Mouse (Mus musculus) brain, embryonic 18.5 days (tissue): ENCODE results near the gene Tbc1d22a.

ENCODE experiments used
- DNase-seq: peaks from one replicate; pipeline ENCODE4 v3.0.0-alpha.2; 2012; ENCODE audit warnings: low read depth, low spot score

Tbc1d22a gene

DNA sequence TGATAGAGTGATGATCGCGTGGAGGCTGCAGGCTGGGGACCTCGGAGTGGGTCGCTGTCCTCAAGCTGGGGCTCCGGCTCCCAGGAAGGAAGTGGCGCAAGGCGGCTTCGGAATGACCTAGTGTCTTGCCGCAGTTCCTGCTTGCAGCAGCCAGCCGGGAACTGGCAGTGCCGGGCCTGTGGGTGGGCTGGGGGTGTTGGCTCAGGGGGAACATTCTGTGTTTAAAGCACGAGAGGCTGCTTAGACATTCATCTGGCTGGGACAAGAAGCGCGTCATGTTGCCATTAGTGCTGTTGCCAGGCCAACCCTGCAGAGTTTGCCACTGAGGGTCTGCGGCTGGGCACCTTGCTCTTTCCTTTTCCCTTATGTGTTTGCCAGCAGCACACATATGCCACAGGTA is 63.2 kb downstream of the Tbc1d22a start:
- DNase-seq, result no peak

DNA sequence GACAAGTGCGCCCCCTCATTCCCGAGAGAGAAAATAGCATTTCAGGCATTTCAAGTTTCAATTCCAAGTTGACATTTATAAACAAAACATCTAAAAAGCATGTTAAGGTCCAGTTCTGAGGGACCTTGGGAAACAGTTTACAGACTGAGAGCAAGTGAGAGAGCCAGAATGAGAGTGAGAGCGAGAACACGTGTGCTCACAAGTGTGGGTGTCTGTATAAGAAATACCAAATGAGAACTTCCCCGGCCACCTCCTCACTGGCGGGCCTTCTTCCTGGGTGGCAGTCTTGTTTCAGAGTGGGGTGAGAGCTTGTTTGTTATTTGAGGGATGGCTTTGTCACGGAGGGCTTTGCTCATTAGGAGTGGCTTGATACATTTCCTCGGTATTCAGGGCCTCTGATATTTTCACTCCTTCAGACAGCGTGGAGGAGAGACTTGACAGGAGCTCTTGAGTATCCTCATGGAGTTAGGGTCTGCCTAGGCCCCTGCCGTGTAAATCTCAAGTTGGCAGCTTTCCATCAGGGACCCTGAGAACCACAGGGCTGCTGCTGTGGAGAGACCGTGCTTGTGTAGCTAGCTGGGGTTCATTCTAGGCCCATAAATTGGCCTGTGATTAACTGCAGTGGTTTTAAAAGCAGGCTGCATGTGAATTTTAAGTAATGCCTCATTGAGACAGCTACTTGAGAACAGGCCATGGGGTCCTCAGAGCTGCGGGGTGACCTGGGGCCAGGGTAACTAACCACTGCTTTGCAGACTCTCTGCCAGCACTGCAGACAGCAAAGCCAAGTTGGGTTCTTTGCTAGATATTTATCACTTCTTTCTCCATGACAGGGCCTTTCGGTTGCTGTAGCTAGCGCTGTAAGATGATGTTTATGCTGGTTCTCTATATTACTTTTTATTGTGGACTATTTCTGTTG is 65.1 kb downstream of the Tbc1d22a start:
- no peak for DNase-seq

DNA sequence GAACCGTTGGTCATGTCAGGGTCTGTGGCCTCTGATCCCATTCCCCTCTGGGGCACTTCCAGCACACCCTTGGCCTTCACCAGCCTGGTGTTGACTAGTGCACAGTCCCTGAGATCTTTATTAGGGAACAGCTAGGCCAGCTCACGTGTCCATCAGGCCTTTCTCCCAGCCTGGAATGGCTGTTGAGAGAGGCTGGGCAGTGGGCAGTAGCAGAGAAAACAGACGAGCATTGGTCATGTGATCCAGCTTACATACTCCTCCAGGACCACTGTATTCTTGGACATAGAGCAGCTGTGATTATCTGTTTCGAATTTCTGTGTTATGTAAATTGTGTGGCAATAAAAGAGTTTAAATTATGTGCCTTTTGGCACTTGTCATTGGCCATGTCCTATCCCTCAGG is 65.9 kb downstream of the Tbc1d22a start:
- no peak for DNase-seq

DNA sequence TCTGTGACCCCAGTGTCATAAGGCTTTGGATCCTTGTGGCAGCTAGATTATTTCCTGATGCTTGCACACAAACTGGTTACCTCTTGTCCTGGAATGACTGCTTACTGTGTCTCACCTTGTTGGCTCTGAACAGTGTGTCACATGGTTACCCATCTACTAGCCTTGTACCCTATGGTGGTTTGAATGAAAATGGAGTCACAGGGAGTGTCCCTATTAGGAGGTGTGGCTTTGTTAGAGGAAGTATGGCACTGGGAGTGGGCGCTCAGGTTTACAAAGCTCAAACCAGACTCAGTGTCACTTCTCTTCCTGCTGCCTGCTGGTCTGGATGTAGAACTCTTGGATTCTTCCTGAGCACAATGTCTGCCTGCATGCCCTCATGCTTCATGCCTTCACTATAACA is 69.0 kb downstream of the Tbc1d22a start:
- no peak for DNase-seq

DNA sequence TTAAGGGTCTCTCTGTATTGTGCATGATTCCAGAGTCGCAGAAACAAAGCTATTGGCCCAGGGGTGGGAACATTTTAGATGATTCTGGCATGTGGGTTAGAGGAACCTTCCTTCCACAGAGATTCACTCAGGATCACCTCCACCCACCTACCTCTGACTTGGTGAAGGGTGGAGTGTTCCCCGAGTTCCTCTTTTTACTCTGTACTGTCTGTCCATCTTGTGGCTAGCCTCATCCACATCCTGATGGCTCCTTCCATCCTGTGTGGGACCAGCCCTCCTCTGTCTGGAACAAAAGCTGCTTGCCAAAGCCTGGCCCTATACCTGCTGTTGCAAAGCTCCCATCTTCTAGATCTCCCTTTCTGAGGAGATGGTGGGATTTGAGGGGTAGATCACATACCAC is 71.0 kb downstream of the Tbc1d22a start:
- DNase-seq, result no peak

DNA sequence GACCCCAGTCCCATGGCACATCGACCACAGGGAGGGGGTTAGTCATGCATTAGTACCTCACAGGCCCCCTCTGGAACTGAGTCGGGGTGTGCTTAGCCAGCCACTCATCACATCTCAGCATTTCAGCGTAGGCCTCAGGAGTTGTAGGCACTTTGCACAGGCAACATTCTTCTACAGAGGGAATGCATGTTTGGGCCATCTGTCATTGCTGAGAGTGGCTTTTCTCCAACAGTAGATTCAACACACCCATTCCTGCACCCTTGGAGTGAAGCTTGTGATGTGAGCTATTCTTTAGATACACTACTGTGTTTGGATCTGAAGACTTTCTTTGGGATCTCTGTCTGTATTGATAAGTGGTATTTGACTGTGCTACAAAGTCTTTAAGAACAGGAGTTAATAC is 75.8 kb downstream of the Tbc1d22a start:
- DNase-seq, result no peak

GRCm38 (mm10) chr15:86292288-86292687 is 78.0 kb downstream of the Tbc1d22a start:
- DNase-seq, result no peak

DNA sequence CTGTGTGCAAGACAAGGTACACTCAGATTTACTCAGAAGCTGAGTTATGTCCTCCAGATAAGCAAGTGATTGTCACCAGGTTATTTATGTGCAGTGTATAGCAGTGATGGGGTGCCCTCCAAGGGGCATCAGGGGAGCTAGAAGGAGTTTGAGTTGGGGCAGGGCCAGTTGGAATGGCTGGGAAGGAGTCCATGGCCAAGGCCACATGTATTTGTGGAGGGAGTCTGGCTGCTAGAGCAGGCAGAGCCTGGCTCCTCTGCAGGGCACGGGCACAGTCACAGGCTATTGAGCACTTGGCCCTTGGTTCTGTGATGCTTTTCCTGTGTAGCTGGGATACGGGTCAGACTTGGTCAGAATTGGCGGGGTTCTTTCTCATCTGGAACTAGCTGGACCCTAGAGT is 80.2 kb downstream of the Tbc1d22a start:
- no peak for DNase-seq

DNA sequence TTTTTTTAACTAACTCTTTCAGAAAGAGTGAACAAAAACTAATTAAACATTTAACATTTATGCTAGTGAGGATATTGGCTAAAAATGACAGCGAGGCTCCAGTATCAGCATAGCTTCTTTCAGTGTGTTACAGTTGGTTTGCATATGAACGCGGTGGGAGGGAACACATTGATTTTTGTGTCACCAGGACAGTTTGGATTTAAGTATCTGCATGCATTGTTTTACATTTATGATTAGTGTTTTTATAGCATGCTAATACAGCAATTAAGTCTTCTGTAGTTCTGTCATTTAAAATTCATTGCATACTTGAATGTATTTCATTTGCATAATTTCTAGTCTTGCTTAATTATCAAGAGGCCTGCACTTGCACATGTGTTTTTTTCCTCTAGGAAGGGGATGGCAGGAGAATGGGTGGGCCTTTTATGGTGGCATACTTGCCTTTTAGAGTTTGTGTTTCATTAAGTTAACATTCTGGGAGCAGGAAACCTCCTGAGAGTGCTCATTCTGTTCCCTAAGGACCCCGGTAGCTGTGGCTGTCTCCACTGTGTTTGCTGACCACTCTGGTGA is 81.5 kb downstream of the Tbc1d22a start:
- DNase-seq, result no peak

DNA sequence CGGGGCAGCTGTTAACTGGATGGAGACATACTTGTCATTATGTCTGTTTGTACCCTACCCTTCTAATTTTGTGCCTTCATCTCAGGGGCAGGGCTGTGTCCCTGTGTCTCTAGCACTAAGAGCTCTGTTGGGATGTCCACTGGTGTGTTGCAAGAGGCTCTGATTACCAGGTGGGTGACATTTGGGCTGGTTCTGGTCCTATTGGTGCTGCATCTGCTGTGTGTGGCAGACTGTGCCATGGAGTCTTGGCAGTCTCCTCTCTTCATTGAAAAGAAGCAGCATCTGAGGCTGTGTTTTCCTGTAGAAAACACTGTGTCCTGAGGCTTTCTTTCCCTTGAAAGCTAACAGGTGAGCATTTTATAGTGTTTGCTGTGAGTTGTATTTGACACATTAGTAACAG is 83.0 kb downstream of the Tbc1d22a start:
- DNase-seq, result no peak

GRCm38 (mm10) chr15:86303876-86304275 is 89.6 kb downstream of the Tbc1d22a start:
- no peak for DNase-seq

- DNase-seq, result no peak
Measured at GRCm38 (mm10) chr15:86304861-86305260, 90.6 kb downstream of the Tbc1d22a start.

GRCm38 (mm10) chr15:86305290-86305689 is 91.0 kb downstream of the Tbc1d22a start:
- no peak for DNase-seq

DNA sequence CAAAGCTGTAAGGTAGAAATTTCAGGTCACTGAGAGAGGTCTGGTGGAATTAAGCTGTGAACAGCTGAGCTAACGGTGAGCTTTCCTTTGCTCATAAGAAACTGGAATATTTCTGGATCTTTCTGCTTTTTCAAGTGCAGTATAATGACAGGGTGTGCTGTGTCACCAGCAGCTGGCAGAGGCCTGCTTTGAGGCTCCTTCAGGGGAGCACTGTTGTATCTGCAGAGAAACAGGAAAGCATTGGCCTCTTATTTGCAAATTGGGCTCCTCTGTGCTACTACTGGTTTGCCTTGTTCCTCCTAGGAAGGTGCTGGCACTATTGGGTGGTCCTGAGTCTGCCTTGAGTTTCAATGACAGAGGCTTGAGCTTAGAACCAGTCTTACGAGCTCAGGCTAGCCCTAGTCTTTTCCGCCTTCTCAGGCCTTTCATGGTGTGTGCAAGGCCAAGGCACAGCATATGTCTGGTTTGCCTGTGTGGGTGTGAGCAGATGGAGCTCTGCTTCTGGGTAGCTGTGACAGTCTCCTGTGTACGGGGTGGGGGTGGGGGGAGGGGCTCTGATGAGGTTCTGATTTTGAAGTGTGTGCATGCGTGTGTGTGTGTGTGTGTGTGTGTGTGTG is 95.1 kb downstream of the Tbc1d22a start:
- no peak for DNase-seq

DNA sequence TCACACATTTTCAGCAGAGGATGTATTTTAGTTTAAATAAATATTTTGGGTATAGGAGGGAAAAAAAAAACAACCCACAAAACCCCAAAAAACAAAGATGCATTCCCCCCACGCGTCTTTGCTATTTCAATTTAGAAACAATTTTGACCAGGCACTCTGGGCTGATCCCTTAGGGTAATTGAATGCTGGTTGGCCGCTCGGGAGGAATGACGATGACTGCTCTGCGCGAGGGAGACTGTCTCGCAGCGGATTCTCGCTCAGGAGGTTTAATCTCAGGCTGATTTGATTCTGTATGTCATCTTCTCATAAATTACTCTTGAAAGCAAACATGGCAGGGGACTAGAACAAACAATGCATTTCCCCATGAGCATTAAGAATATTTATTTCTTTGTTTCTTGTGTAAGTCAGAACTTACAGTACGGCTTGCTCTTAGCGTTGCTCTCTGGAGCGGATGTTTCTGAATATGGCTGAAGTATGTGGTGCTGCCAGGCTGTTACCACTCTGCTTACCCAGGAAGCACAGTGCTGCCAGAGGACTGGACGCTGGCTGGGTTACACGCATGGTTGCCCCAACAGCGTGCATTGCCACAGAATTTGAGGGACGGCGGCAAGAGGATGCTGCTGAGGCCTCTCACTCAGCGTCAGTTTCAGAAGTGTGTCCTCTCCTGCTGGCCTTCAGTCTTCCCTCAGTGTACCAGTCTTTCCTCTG is 106.7 kb downstream of the Tbc1d22a start:
- DNase-seq, result no peak

DNA sequence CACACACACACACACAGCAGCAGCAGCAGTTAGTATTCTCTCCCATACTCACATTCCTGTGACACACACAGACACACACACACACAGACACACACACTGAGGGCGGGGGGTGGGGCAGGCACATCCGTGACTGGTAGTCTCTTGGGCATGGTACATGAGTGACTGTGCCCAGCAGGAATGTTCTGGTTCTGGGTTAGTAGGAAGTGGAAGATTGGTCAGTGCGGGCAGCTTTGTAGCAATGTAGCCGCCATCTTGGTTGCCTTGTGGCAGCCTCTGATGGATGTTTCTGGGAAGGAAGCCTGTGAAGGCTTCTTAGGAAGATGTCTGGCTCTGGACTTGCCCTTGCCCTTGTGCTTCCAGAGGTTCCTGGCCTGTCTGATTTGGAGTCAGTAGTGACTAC is 112.1 kb downstream of the Tbc1d22a start:
- no peak for DNase-seq

GRCm38 (mm10) chr15:86329911-86330310 is 115.7 kb downstream of the Tbc1d22a start:
- DNase-seq, result no peak

DNA sequence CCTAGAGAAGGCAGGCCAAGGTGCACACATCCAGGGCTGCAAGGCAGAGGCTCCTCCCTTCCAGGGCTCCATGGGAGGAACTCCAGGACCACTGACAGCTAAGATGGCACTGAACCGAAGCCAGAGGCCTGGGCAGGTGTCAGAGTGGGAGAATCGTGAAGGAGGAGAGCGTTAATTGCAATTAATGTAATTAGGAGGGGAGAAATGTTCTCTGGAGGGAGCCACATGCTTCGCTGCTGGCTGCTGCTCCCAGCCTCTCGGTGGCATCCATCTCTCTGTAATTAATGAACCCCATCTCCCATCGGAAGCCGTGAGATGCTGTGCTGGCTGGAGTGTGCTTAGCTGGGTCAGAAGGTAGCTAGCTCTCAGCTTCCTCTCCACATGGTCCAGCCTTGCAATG is 116.2 kb downstream of the Tbc1d22a start:
- DNase-seq, result no peak

DNA sequence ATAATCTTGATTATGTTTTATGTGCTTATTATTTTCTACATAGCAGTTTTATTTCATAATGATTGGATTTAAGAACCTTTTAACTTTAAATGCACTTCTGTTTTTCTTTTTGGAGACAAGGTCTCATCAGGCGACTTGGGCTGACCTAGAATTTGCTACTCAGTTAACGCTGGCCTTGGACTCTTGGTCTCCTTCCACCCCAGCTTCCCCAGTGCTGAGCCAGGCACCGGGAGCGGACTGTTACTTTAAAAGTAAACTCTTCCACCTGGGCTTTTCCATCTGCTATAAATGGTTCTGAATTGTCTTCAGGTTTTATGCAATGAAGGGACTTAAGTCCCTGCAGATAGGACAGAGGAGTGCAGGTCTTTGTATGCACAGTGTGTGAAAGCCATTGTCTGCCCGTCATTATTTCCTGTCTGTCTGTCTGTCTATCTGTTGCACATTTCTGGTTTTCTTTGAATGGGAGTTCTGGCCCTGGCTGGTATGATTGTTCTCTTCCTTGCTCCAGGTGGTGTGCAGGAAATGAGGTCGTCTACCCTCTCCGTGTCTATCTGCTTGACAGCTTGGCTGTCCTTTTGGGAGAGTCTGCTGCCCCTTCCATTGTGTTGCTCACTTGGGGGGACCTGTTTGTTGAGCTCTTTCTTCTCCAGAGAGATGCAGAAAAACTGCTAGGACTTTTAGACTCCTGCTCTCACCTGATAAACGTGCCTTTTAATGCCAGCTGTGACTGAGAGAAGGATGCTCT is 117.4 kb downstream of the Tbc1d22a start:
- DNase-seq, result no peak

- no peak for DNase-seq
Measured at GRCm38 (mm10) chr15:86333176-86333575, 118.9 kb downstream of the Tbc1d22a start.

GRCm38 (mm10) chr15:86333606-86334005 is 119.3 kb downstream of the Tbc1d22a start:
- DNase-seq, result no peak

DNA sequence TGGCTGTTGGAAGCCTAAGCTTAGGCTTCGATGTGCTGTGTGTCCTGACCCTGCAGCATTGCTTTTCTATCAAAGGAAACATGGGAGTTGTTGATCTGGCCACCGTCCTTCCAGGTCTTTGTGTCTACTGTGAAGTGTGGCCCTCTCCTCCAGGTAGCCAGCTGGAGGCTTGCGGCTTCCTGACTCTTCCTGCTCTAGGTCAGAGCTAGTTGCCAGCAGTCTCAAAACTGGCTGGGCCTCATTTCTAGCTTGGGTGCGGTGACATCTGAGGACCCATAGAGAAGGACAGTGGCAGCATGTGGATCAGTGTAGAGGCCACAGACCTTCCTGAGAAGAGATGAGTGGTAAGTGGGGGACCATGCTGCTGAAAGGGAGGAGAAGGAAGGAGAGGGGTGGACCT is 120.0 kb downstream of the Tbc1d22a start:
- DNase-seq, result no peak
